Comparison of ENCODE assay signal across 8 mouse cellular contexts in genomic region chr12:31949193-31949741, GRCm38 (mm10). TPM values are rescaled to one million over a fixed set of nuclear protein-coding genes. Genes with fewer than 3 reads are reported as not detected.
DNase-seq lines count a peak whose midpoint lies in the region; ATAC-seq lines count a peak whose summit lies in the region.

No protein-coding gene starts in this region.

- peak; percentile 82 for ATAC-seq in hindbrain, embryonic 14.5 days (ENCODE audit: low FRiP score)

- peak overlapping the region; percentile 97 for H3K27ac ChIP-seq in hindbrain, embryonic 14.5 days

- no peaks in the 10 kb centered on the region for H3K36me3 ChIP-seq in hindbrain, embryonic 14.5 days (replicated peaks; ENCODE audit: control insufficient read depth, insufficient read depth)

- WGBS in hindbrain, embryonic 14.5 days: under 1% methylated on average over 56 of the region's 58 CpGs

- peak overlapping the region; percentile 83 for H3K9ac ChIP-seq in hindbrain, embryonic 14.5 days

- no peaks in the 10 kb centered on the region for H3K27me3 ChIP-seq in hindbrain, embryonic 14.5 days (ENCODE audit: control insufficient read depth, insufficient read depth, low read length)

- H3K4me3 ChIP-seq in hindbrain, embryonic 14.5 days (replicated peaks; ENCODE audit: low read length): peak overlapping the region; percentile 95

- peak overlapping the region; percentile 59 for H3K4me2 ChIP-seq in hindbrain, embryonic 14.5 days (replicated peaks)

- DNase-seq in R1 (ENCODE audit: low read depth, low spot score): peak; percentile 92
- DNase-seq in cerebellum, postnatal 25 days: peak; percentile 88 to 94
- peak; percentile 60 to 84 for DNase-seq in frontal cortex, postnatal 25 days (ENCODE audit: low spot score in 2 of 2)
- peak; percentile 90 for DNase-seq in hindbrain, embryonic 14.5 days (ENCODE audit: low spot score)
- DNase-seq in layer of hippocampus, postnatal 36 days: peak; percentile 88 to 89
- peak; percentile 97 for DNase-seq in lung, postnatal 36 days
- DNase-seq in retina, postnatal 1 day: peak; percentile 98
- DNase-seq in urinary bladder, adult 18-20 months (ENCODE audit: low spot score in 2 of 2): peak; percentile 76 to 93

- H3K4me1 ChIP-seq in hindbrain, embryonic 14.5 days (replicated peaks; ENCODE audit: control insufficient read depth, insufficient read depth, low read length): peaks cover 10% of the 10 kb centered on the region; the same call in 1 of the 2 replicates

- H3K9me3 ChIP-seq in hindbrain, embryonic 14.5 days (ENCODE audit: control insufficient read depth, low read length): no peaks in the 10 kb centered on the region

RNA-seq across cellular contexts. Expression of gene Hbp1, which starts 1.1 kb away (rescaled TPM):
- polyA plus RNA-seq in hindbrain, embryonic 14.5 days (2014; fragmentation: Nextera tagmentation; extraction: Ambion mirVana): 49.0 and 51.5 TPM in 2 replicates
- 10 to 100 TPM; 24.8 to 27.8 TPM for total RNA-seq in layer of hippocampus, postnatal 36 days (2021)

Comparison
In these comparisons a context has a peak if more than half of its experiments do, and no peak if none do; other contexts are left out.
1. Peak in every context shown above with its lines: DNase-seq, ATAC-seq, H3K4me3 ChIP-seq and H3K27ac ChIP-seq.